Mouse (Mus musculus) ES-Bruce4 (cell line): ENCODE measurements around the gene Vamp5. TPM values are rescaled to one million over a fixed set of nuclear protein-coding genes. Genes with fewer than 3 reads are reported as not detected.

Experiments
- H3K27ac ChIP-seq: 2 replicates; pipeline ENCODE4 v1.5.1; 2012; ENCODE audit warnings: low read length, inconsistent platforms; ENCODE audit not compliant: insufficient read depth
- H3K27me3 ChIP-seq: 2 replicates; pipeline ENCODE4 v1.6.1; 2012; ENCODE audit warnings: mild to moderate bottlenecking, low read length, inconsistent platforms; ENCODE audit not compliant: control insufficient read depth, poor library complexity, insufficient read depth, severe bottlenecking
- H3K36me3 ChIP-seq: 2 replicates; pipeline ENCODE4 v1.6.1; 2012; ENCODE audit warnings: inconsistent platforms, mild to moderate bottlenecking, low read length, moderate library complexity; ENCODE audit not compliant: control insufficient read depth, poor library complexity, insufficient read depth, severe bottlenecking
- H3K4me1 ChIP-seq: one replicate; pipeline ENCODE4 v1.8.1; 2011; ENCODE audit warnings: low read length; ENCODE audit not compliant: control insufficient read depth, insufficient read depth
- H3K4me3 ChIP-seq: 2 replicates; pipeline ENCODE4 v1.5.1; 2011; ENCODE audit warnings: low read depth, mild to moderate bottlenecking, low read length
- H3K9ac ChIP-seq: 2 replicates; pipeline ENCODE4 v1.6.1; 2012; ENCODE audit warnings: low read depth, mild to moderate bottlenecking, inconsistent platforms; ENCODE audit not compliant: poor library complexity, severe bottlenecking
- H3K9me3 ChIP-seq: replicated peaks from 2 replicates; pipeline ENCODE4 v1.6.1; 2012; ENCODE audit warnings: mild to moderate bottlenecking, low read length, inconsistent platforms; ENCODE audit not compliant: control insufficient read depth, poor library complexity, insufficient read depth, severe bottlenecking
- CTCF ChIP-seq: IDR thresholded peaks from one replicate; pipeline ENCODE4 v1.8.1; 2011; ENCODE audit warnings: low read depth, low read length
- EP300 ChIP-seq: IDR thresholded peaks from 2 replicates; pipeline ENCODE4 v1.6.1; 2011; ENCODE audit warnings: low read depth, low read length; ENCODE audit not compliant: insufficient read depth
- POLR2A ChIP-seq: IDR thresholded peaks from one replicate; pipeline ENCODE4 v1.8.1; 2011; ENCODE audit warnings: low read length; ENCODE audit not compliant: insufficient read depth
- polyA plus RNA-seq: library from polyadenylated mRNA; stranded (reverse); fragments of >200 nt; gene quantifications from 2 replicates; pipeline ENCODE4 v1.2.4, GENCODE M21; 2011; ENCODE audit warnings: low read depth; ENCODE audit not compliant: missing spikeins, insufficient read depth, insufficient read length

Vamp5 gene
- polyA plus RNA-seq, 1 experiment: 2.2 TPM

GRCm38 (mm10) chr6:72382494-72382893 lies 2.2 kb upstream of the Vamp5 start:
- no peaks in the 10 kb centered on the region for H3K27me3 ChIP-seq
- H3K27ac ChIP-seq: no peak overlapping the region
- TF ChIP-seq EP300: no peak
- no peak for TF ChIP-seq POLR2A
- no peak for TF ChIP-seq CTCF
- no peaks in the 10 kb centered on the region for H3K4me1 ChIP-seq
- H3K4me3 ChIP-seq: no peak overlapping the region
- no peaks in the 10 kb centered on the region for H3K9me3 ChIP-seq
- no peaks in the 10 kb centered on the region for H3K36me3 ChIP-seq
- H3K9ac ChIP-seq: no peak overlapping the region

GRCm38 (mm10) chr6:72379377-72380130 lies 714 bp downstream of the Vamp5 start:
- Histone ChIP-seq H3K4me3 (peak overlapping the region; percentile 58), H3K27ac (no peak overlapping the region), H3K9me3 (no peaks in the 10 kb centered on the region), H3K36me3 (no peaks in the 10 kb centered on the region), H3K4me1 (no peaks in the 10 kb centered on the region), H3K9ac (peak overlapping the region; percentile 44), H3K27me3 (no peaks in the 10 kb centered on the region)
- TF ChIP-seq POLR2A: no peak
- TF ChIP-seq EP300: no peak
- no peak for TF ChIP-seq CTCF

GRCm38 (mm10) chr6:72378510-72379234 lies 1.6 kb downstream of the Vamp5 start:
- no peak overlapping the region for H3K9ac ChIP-seq
- H3K9me3 ChIP-seq: no peaks in the 10 kb centered on the region
- no peak overlapping the region for H3K4me3 ChIP-seq
- no peaks in the 10 kb centered on the region for H3K4me1 ChIP-seq
- TF ChIP-seq CTCF: no peak
- TF ChIP-seq POLR2A: no peak
- TF ChIP-seq EP300: no peak
- no peak overlapping the region for H3K27ac ChIP-seq
- no peaks in the 10 kb centered on the region for H3K27me3 ChIP-seq
- H3K36me3 ChIP-seq: no peaks in the 10 kb centered on the region

- Histone ChIP-seq H3K9me3 (no peaks in the 10 kb centered on the region), H3K4me3 (no peak overlapping the region), H3K27me3 (no peaks in the 10 kb centered on the region), H3K27ac (no peak overlapping the region), H3K4me1 (no peaks in the 10 kb centered on the region), H3K36me3 (no peaks in the 10 kb centered on the region), H3K9ac (no peak overlapping the region)
- no peak for TF ChIP-seq EP300
- TF ChIP-seq POLR2A: no peak
- TF ChIP-seq CTCF: no peak
Observed at GRCm38 (mm10) chr6:72374820-72375563, 5.3 kb downstream of the Vamp5 start.

GRCm38 (mm10) chr6:72374206-72374605 lies 6.1 kb downstream of the Vamp5 start:
- TF ChIP-seq EP300 (no peak), POLR2A (no peak), CTCF (no peak)

GRCm38 (mm10) chr6:72373184-72373583 lies 7.1 kb downstream of the Vamp5 start:
- Histone ChIP-seq H3K4me1 (no peaks in the 10 kb centered on the region), H3K27ac (no peak overlapping the region), H3K9me3 (no peaks in the 10 kb centered on the region), H3K27me3 (no peaks in the 10 kb centered on the region), H3K9ac (no peak overlapping the region), H3K36me3 (no peaks in the 10 kb centered on the region), H3K4me3 (no peak overlapping the region)
- no peak for TF ChIP-seq EP300
- TF ChIP-seq POLR2A: no peak
- no peak for TF ChIP-seq CTCF

More at GRCm38 (mm10) chr6:72374206-72374605, 6.1 kb downstream of the Vamp5 start:
- Histone ChIP-seq H3K36me3 (no peaks in the 10 kb centered on the region), H3K27me3 (no peaks in the 10 kb centered on the region), H3K9me3 (no peaks in the 10 kb centered on the region), H3K27ac (no peak overlapping the region), H3K4me1 (no peaks in the 10 kb centered on the region), H3K4me3 (no peak overlapping the region), H3K9ac (no peak overlapping the region)
